Mouse (Mus musculus) megakaryocyte, adult 5-6 weeks (primary cell): ENCODE data around the gene Hmgcll1. TPM values are rescaled to one million over a fixed set of nuclear protein-coding genes. Genes with fewer than 3 reads are reported as not detected.
"Not testable (repeated sequence)": the region's sequence is repeated elsewhere in the genome, so short reads cannot be mapped to it uniquely, and the experiment has no call there.

Source experiments
- ATAC-seq: 2 replicates; pipeline ENCODE4 v1.8.0; 2016; ENCODE audit warnings: mild to moderate bottlenecking, inconsistent platforms; ENCODE audit not compliant: poor library complexity, severe bottlenecking
- total RNA-seq, 2 experiments: library from RNA; stranded (forward) in 1 of 2; stranded (reverse) in 1 of 2; fragments of 153-499, 151-499 nt in 1 of 2; fragments of 221-1000, 200-1000 nt in 1 of 2; gene quantifications; 2 replicates each; pipeline versions ENCODE4 v1.2.3 to v1.2.4; 2015 to 2017

Gene Hmgcll1
- total RNA-seq, 2 experiments from 2014 or later = 0.54 TPM; not detected in 1

GRCm38 (mm10) chr9:76043341-76043740 lies 28.7 kb downstream of the Hmgcll1 start:
- no peak for ATAC-seq

GRCm38 (mm10) chr9:76060935-76061334 lies 46.3 kb downstream of the Hmgcll1 start:
- ATAC-seq = no peak

GRCm38 (mm10) chr9:76061492-76061891 lies 46.8 kb downstream of the Hmgcll1 start:
- ATAC-seq = no peak

- no peak for ATAC-seq
Measured at GRCm38 (mm10) chr9:76064164-76064563, 49.5 kb downstream of the Hmgcll1 start.

- no peak for ATAC-seq
Measured at GRCm38 (mm10) chr9:76091561-76091960, 76.9 kb downstream of the Hmgcll1 start.

GRCm38 (mm10) chr9:76097221-76097620 lies 82.6 kb downstream of the Hmgcll1 start:
- no peak for ATAC-seq

GRCm38 (mm10) chr9:76099981-76100380 lies 85.3 kb downstream of the Hmgcll1 start:
- ATAC-seq = no peak

- not testable (repeated sequence) for ATAC-seq
Measured at GRCm38 (mm10) chr9:76104416-76104815, 89.8 kb downstream of the Hmgcll1 start.

- no peak for ATAC-seq
Measured at GRCm38 (mm10) chr9:76104846-76105245, 90.2 kb downstream of the Hmgcll1 start.

GRCm38 (mm10) chr9:76122888-76123287 lies 108.2 kb downstream of the Hmgcll1 start:
- not testable (repeated sequence) for ATAC-seq

- ATAC-seq = no peak
Measured at GRCm38 (mm10) chr9:76124249-76124648, 109.6 kb downstream of the Hmgcll1 start.

- no peak for ATAC-seq
Measured at GRCm38 (mm10) chr9:76129353-76129752, 114.7 kb downstream of the Hmgcll1 start.

- no peak for ATAC-seq
Measured at GRCm38 (mm10) chr9:76134042-76134441, 119.4 kb downstream of the Hmgcll1 start.

GRCm38 (mm10) chr9:76138378-76139109 lies 123.9 kb downstream of the Hmgcll1 start:
- ATAC-seq = no peak

- ATAC-seq = no peak
Measured at GRCm38 (mm10) chr9:76145593-76145992, 130.9 kb downstream of the Hmgcll1 start.

- no peak for ATAC-seq
Measured at GRCm38 (mm10) chr9:76162446-76162845, 147.8 kb downstream of the Hmgcll1 start.

- ATAC-seq = no peak
Measured at GRCm38 (mm10) chr9:76168355-76168754, 153.7 kb downstream of the Hmgcll1 start.

- ATAC-seq = no peak
Measured at GRCm38 (mm10) chr9:76172686-76173295, 158.1 kb downstream of the Hmgcll1 start.

- ATAC-seq = no peak
Measured at GRCm38 (mm10) chr9:76179221-76179620, 164.6 kb downstream of the Hmgcll1 start.
